Mouse (Mus musculus): ENCODE data around the gene Far2. TPM values are rescaled to one million over a fixed set of nuclear protein-coding genes. Genes with fewer than 3 reads are reported as not detected.
"Not testable (repeated sequence)": the region's sequence is repeated elsewhere in the genome, so short reads cannot be mapped to it uniquely, and the experiment has no call there.

Gene Far2
- polyA plus RNA-seq, 1 experiment: 0.25 TPM

GRCm38 (mm10) chr6:148110996-148111633 is 64.1 kb downstream of the Far2 start:
- no peak for TF ChIP-seq CTCF (IDR thresholded peaks at IDR 0.05; ENCODE audit: borderline replicate concordance, insufficient read depth, low read length)
- no peak for TF ChIP-seq POLR2A (IDR thresholded peaks at IDR 0.05; ENCODE audit: low read depth, low read length)
- no peak overlapping the region for H3K27ac ChIP-seq (ENCODE audit: insufficient read depth, low read length)
- H3K4me3 ChIP-seq (ENCODE audit: insufficient read depth, low read length): no peak overlapping the region
- no peaks in the 10 kb centered on the region for H3K4me1 ChIP-seq (ENCODE audit: control insufficient read depth, insufficient read depth, low read length)

- no peak overlapping the region for H3K27ac ChIP-seq (ENCODE audit: insufficient read depth, low read length)
- H3K4me1 ChIP-seq (ENCODE audit: control insufficient read depth, insufficient read depth, low read length): no peaks in the 10 kb centered on the region
- TF ChIP-seq CTCF (IDR thresholded peaks at IDR 0.05; ENCODE audit: borderline replicate concordance, insufficient read depth, low read length): no peak
- TF ChIP-seq POLR2A (IDR thresholded peaks at IDR 0.05; ENCODE audit: low read depth, low read length): no peak
- no peak overlapping the region for H3K4me3 ChIP-seq (ENCODE audit: insufficient read depth, low read length)
Measured at GRCm38 (mm10) chr6:148116371-148116770, 69.3 kb downstream of the Far2 start.

GRCm38 (mm10) chr6:148116907-148117306 is 69.8 kb downstream of the Far2 start:
- Histone ChIP-seq H3K4me3 (ENCODE audit: insufficient read depth, low read length) (no peak overlapping the region), H3K27ac (ENCODE audit: insufficient read depth, low read length) (no peak overlapping the region), H3K4me1 (ENCODE audit: control insufficient read depth, insufficient read depth, low read length) (no peaks in the 10 kb centered on the region)
- no peak for TF ChIP-seq POLR2A (IDR thresholded peaks at IDR 0.05; ENCODE audit: low read depth, low read length)
- no peak for TF ChIP-seq CTCF (IDR thresholded peaks at IDR 0.05; ENCODE audit: borderline replicate concordance, insufficient read depth, low read length)

GRCm38 (mm10) chr6:148117696-148118095 is 70.6 kb downstream of the Far2 start:
- no peaks in the 10 kb centered on the region for H3K4me1 ChIP-seq (ENCODE audit: control insufficient read depth, insufficient read depth, low read length)
- no peak overlapping the region for H3K27ac ChIP-seq (ENCODE audit: insufficient read depth, low read length)
- no peak overlapping the region for H3K4me3 ChIP-seq (ENCODE audit: insufficient read depth, low read length)
- TF ChIP-seq POLR2A (IDR thresholded peaks at IDR 0.05; ENCODE audit: low read depth, low read length) (no peak), CTCF (IDR thresholded peaks at IDR 0.05; ENCODE audit: borderline replicate concordance, insufficient read depth, low read length) (no peak)

GRCm38 (mm10) chr6:148120703-148121102 is 73.6 kb downstream of the Far2 start:
- H3K4me1 ChIP-seq (ENCODE audit: control insufficient read depth, insufficient read depth, low read length): no peaks in the 10 kb centered on the region
- H3K4me3 ChIP-seq (ENCODE audit: insufficient read depth, low read length): no peak overlapping the region
- TF ChIP-seq POLR2A (IDR thresholded peaks at IDR 0.05; ENCODE audit: low read depth, low read length) (no peak), CTCF (IDR thresholded peaks at IDR 0.05; ENCODE audit: borderline replicate concordance, insufficient read depth, low read length) (no peak)
- H3K27ac ChIP-seq (ENCODE audit: insufficient read depth, low read length): no peak overlapping the region

GRCm38 (mm10) chr6:148126851-148127250 is 79.8 kb downstream of the Far2 start:
- H3K27ac ChIP-seq (ENCODE audit: insufficient read depth, low read length); H3K4me3 ChIP-seq (ENCODE audit: insufficient read depth, low read length); H3K4me1 ChIP-seq (ENCODE audit: control insufficient read depth, insufficient read depth, low read length): not testable (repeated sequence)

- no peak for TF ChIP-seq CTCF (IDR thresholded peaks at IDR 0.05; ENCODE audit: borderline replicate concordance, insufficient read depth, low read length)
- no peak for TF ChIP-seq POLR2A (IDR thresholded peaks at IDR 0.05; ENCODE audit: low read depth, low read length)
- Histone ChIP-seq H3K4me3 (ENCODE audit: insufficient read depth, low read length) (no peak overlapping the region), H3K4me1 (ENCODE audit: control insufficient read depth, insufficient read depth, low read length) (no peaks in the 10 kb centered on the region), H3K27ac (ENCODE audit: insufficient read depth, low read length) (no peak overlapping the region)
Measured at GRCm38 (mm10) chr6:148132314-148132713, 85.3 kb downstream of the Far2 start.

- TF ChIP-seq CTCF (IDR thresholded peaks at IDR 0.05; ENCODE audit: borderline replicate concordance, insufficient read depth, low read length): no peak
- no peak for TF ChIP-seq POLR2A (IDR thresholded peaks at IDR 0.05; ENCODE audit: low read depth, low read length)
- Histone ChIP-seq H3K4me1 (ENCODE audit: control insufficient read depth, insufficient read depth, low read length) (no peaks in the 10 kb centered on the region), H3K27ac (ENCODE audit: insufficient read depth, low read length) (no peak overlapping the region), H3K4me3 (ENCODE audit: insufficient read depth, low read length) (no peak overlapping the region)
Measured at GRCm38 (mm10) chr6:148133536-148133935, 86.5 kb downstream of the Far2 start.

GRCm38 (mm10) chr6:148135769-148136382 is 88.8 kb downstream of the Far2 start:
- no peaks in the 10 kb centered on the region for H3K4me1 ChIP-seq (ENCODE audit: control insufficient read depth, insufficient read depth, low read length)
- no peak for TF ChIP-seq POLR2A (IDR thresholded peaks at IDR 0.05; ENCODE audit: low read depth, low read length)
- TF ChIP-seq CTCF (IDR thresholded peaks at IDR 0.05; ENCODE audit: borderline replicate concordance, insufficient read depth, low read length): peak; percentile 90
- H3K27ac ChIP-seq (ENCODE audit: insufficient read depth, low read length): no peak overlapping the region
- H3K4me3 ChIP-seq (ENCODE audit: insufficient read depth, low read length): no peak overlapping the region

GRCm38 (mm10) chr6:148139288-148139995 is 92.4 kb downstream of the Far2 start:
- no peak for TF ChIP-seq POLR2A (IDR thresholded peaks at IDR 0.05; ENCODE audit: low read depth, low read length)
- no peak for TF ChIP-seq CTCF (IDR thresholded peaks at IDR 0.05; ENCODE audit: borderline replicate concordance, insufficient read depth, low read length)
- Histone ChIP-seq H3K4me3 (ENCODE audit: insufficient read depth, low read length) (no peak overlapping the region), H3K4me1 (ENCODE audit: control insufficient read depth, insufficient read depth, low read length) (no peaks in the 10 kb centered on the region), H3K27ac (ENCODE audit: insufficient read depth, low read length) (no peak overlapping the region)
